Mouse (Mus musculus) layer of hippocampus, postnatal 25 days (tissue): ENCODE measurements around the gene Fbrsl1. TPM values are rescaled to one million over a fixed set of nuclear protein-coding genes. Genes with fewer than 3 reads are reported as not detected.
"Not testable (repeated sequence)": the region's sequence is repeated elsewhere in the genome, so short reads cannot be mapped to it uniquely, and the experiment has no call there.

Source experiments
- DNase-seq, 2 experiments: peaks; one replicate each; pipeline ENCODE4 v3.0.0; 2022; ENCODE audit warnings: mixed read lengths in 2 of 2, low spot score in 1 of 2; ENCODE audit errors: extremely low spot score in 1 of 2
- total RNA-seq, 2 experiments: library from RNA; stranded (reverse); gene quantifications; 2 replicates each; pipeline ENCODE4 v1.2.3; 2021

Fbrsl1 gene
- total RNA-seq, 2 experiments from 2014 or later, result 83.5 to 89.3 TPM

- DNase-seq, result peak in 1 of 2 experiments; percentile 28
Measured at GRCm38 (mm10) chr5:110458936-110459335, 10.6 kb upstream of the Fbrsl1 start.

GRCm38 (mm10) chr5:110455272-110455671, 7.0 kb upstream of the Fbrsl1 start:
- DNase-seq, result no peak

GRCm38 (mm10) chr5:110449294-110449693, 991 bp upstream of the Fbrsl1 start:
- peak in 1 of 2 experiments; percentile 7 for DNase-seq

- peak in 1 of 2 experiments; percentile 30 for DNase-seq
Measured at GRCm38 (mm10) chr5:110447720-110448435, 425 bp downstream of the Fbrsl1 start.

- DNase-seq, result no peak
Measured at GRCm38 (mm10) chr5:110444509-110444908, 3.8 kb downstream of the Fbrsl1 start.

GRCm38 (mm10) chr5:110442966-110443590, 5.2 kb downstream of the Fbrsl1 start:
- DNase-seq, result no peak

- no peak for DNase-seq
Measured at GRCm38 (mm10) chr5:110439565-110440310, 8.6 kb downstream of the Fbrsl1 start.

GRCm38 (mm10) chr5:110438591-110438990, 9.7 kb downstream of the Fbrsl1 start:
- no peak for DNase-seq

GRCm38 (mm10) chr5:110437632-110438261, 10.6 kb downstream of the Fbrsl1 start:
- DNase-seq, result no peak

- not testable (repeated sequence) for DNase-seq
Measured at GRCm38 (mm10) chr5:110436166-110436565, 12.1 kb downstream of the Fbrsl1 start.

GRCm38 (mm10) chr5:110434816-110435215, 13.5 kb downstream of the Fbrsl1 start:
- DNase-seq, result no peak

GRCm38 (mm10) chr5:110429045-110429444, 19.3 kb downstream of the Fbrsl1 start:
- DNase-seq, result peak in 1 of 2 experiments; percentile 69

- DNase-seq, result no peak
Measured at GRCm38 (mm10) chr5:110428290-110428689, 20.0 kb downstream of the Fbrsl1 start.

- DNase-seq, result no peak
Measured at GRCm38 (mm10) chr5:110425187-110425586, 23.1 kb downstream of the Fbrsl1 start.

GRCm38 (mm10) chr5:110424204-110424603, 24.1 kb downstream of the Fbrsl1 start:
- DNase-seq, result no peak

GRCm38 (mm10) chr5:110421393-110421792, 26.9 kb downstream of the Fbrsl1 start:
- DNase-seq, result no peak

- DNase-seq, result no peak
Measured at GRCm38 (mm10) chr5:110420950-110421349, 27.4 kb downstream of the Fbrsl1 start.

- no peak for DNase-seq
Measured at GRCm38 (mm10) chr5:110420201-110420600, 28.1 kb downstream of the Fbrsl1 start.

GRCm38 (mm10) chr5:110418523-110418911, 29.8 kb downstream of the Fbrsl1 start:
- DNase-seq, result no peak

- no peak for DNase-seq
Measured at GRCm38 (mm10) chr5:110417756-110418522, 30.4 kb downstream of the Fbrsl1 start.
